Mouse (Mus musculus) bone marrow, adult 2 months (tissue): ENCODE data around the gene Eaf2.

Experiments
- CTCF ChIP-seq: fragments of 200-500 bp; IDR thresholded peaks from 2 replicates; pipeline ENCODE4 v1.5.1; 2011; ENCODE audit warnings: low read length, control low read depth; ENCODE audit not compliant: control insufficient read depth, insufficient read depth
- POLR2A ChIP-seq: fragments of 200-500 bp; IDR thresholded peaks from 2 replicates; pipeline ENCODE4 v1.6.1; 2011; ENCODE audit warnings: low read depth, mild to moderate bottlenecking, control low read depth, low read length, borderline replicate concordance; ENCODE audit not compliant: control insufficient read depth

DNA sequence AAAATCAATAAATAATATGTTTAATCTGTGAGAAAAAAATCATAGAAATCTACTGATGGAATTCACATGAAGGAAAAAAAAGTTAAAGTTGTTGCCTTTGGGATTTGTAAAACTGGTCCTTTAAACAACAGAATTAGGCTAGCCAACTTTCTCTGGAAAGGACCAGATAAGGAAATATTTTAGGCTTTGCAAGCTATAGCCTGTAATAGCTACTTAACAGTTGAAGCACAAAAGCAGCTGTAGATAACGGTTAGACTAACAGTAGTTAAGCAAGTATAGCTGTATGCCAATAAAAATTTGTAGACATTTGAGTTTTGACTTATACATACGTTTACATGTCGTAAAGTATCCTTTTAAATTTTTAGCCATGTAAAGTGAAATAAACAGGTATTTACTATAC, 11.2 kb downstream of the Eaf2 start:
- no peak for TF ChIP-seq CTCF
- TF ChIP-seq POLR2A, result no peak
